Mouse (Mus musculus) midbrain, postnatal 0 days (tissue): ENCODE measurements at regions not wholly inside any gene's neighbourhood (a gene's known extent, or its start where the extent isn't known, plus 50 kb on each side); places are given as distances from the start of the nearest gene placed in this dataset.

Experiments used
- ATAC-seq: fragments of 200-750 bp; cut with Nextera tagmentation; 2 replicates; pipeline ENCODE4 v1.8.0; 2017; ENCODE audit warnings: moderate number of reproducible peaks, mild to moderate bottlenecking, moderate TSS enrichment, moderate library complexity; ENCODE audit not compliant: low FRiP score
- DNase-seq: peaks from one replicate; pipeline ENCODE4 v3.0.0-alpha.2; 2015; ENCODE audit warnings: low spot score
- H3K27ac ChIP-seq: fragments of 300-500 bp; sonication (generic); 2 replicates; pipeline ENCODE4 v1.5.1; 2014; ENCODE audit warnings: low read depth, mild to moderate bottlenecking, low read length, mixed read lengths
- H3K27me3 ChIP-seq: fragments of 300-500 bp; sonication (generic); 2 replicates; pipeline ENCODE4 v1.6.1; 2014; ENCODE audit warnings: low read length, control low read depth, mixed read lengths; ENCODE audit not compliant: insufficient read depth
- H3K36me3 ChIP-seq: fragments of 300-500 bp; sonication (generic); 2 replicates; pipeline ENCODE4 v1.6.1; 2014; ENCODE audit warnings: low read length, control low read depth, mixed read lengths; ENCODE audit not compliant: insufficient read depth
- H3K4me1 ChIP-seq: fragments of 300-500 bp; sonication (generic); 2 replicates; pipeline ENCODE4 v1.6.1; 2014; ENCODE audit warnings: mild to moderate bottlenecking, control low read depth, antibody characterized with exemption, low read length, mixed read lengths; ENCODE audit not compliant: insufficient read depth
- H3K4me2 ChIP-seq: fragments of 300-500 bp; sonication (generic); 2 replicates; pipeline ENCODE4 v1.6.1; 2014; ENCODE audit warnings: low read depth, mild to moderate bottlenecking, low read length, mixed read lengths; ENCODE audit not compliant: poor library complexity, severe bottlenecking
- H3K4me3 ChIP-seq: fragments of 300-500 bp; sonication (generic); 2 replicates; pipeline ENCODE4 v1.5.1; 2014; ENCODE audit warnings: low read depth, mild to moderate bottlenecking, low read length, moderate library complexity
- H3K9ac ChIP-seq: fragments of 300-500 bp; sonication (generic); replicated peaks from 2 replicates; pipeline ENCODE4 v1.6.1; 2014; ENCODE audit warnings: mild to moderate bottlenecking, low read length, moderate library complexity, mixed read lengths; ENCODE audit not compliant: poor library complexity, severe bottlenecking
- H3K9me3 ChIP-seq: fragments of 300-500 bp; sonication (generic); 2 replicates; pipeline ENCODE4 v1.6.1; 2016; ENCODE audit warnings: low read length, control low read depth
- CTCF ChIP-seq: IDR thresholded peaks from 2 replicates; pipeline ENCODE4 v1.5.1; 2016; ENCODE audit warnings: antibody characterized with exemption, mild to moderate bottlenecking
- WGBS: fragments of 180-500 bp; shearing (Covaris S2); extraction: QIAGEN DNeasy Blood & Tissue Kit; methylation state at CpG from one replicate; pipeline ENCODE4 v1.1.7; 2014; 5-methylcytosine and 5-hydroxymethylcytosine counted together

GRCm38 (mm10) chr4:12543906-12544305, 372.1 kb upstream of the Fam92a start:
- TF ChIP-seq CTCF, result no peak
- ATAC-seq, result no peak
- Histone ChIP-seq H3K9ac (no peak overlapping the region), H3K36me3 (no peaks in the 10 kb centered on the region), H3K4me1 (no peaks in the 10 kb centered on the region), H3K9me3 (no peaks in the 10 kb centered on the region), H3K27me3 (no peaks in the 10 kb centered on the region), H3K4me2 (no peak overlapping the region), H3K4me3 (no peak overlapping the region), H3K27ac (no peak overlapping the region)
- DNase-seq, result no peak
- 73% methylated on average over 2 of the region's 2 CpGs for WGBS

DNA sequence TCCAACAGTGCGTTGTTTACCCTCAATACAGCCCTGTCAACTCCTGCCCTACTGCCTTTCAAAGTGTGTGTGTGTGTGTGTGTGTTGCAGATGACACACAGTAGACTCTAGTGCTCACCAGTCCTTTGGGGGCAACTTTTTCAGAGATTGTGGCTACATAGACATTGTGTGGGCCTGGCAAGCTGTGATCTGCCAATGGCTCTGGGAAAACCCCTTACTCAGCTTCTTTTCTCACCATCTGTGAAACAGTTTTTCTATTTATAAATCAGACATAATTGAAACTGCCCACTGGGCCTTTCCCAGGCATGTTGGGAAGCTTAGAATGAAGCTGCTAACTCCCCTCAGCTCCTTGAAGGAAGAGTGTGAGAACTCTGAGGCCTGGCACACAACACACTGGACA, 369.7 kb upstream of the Fam92a start:
- H3K4me3 ChIP-seq, result no peak overlapping the region
- no peak for TF ChIP-seq CTCF
- WGBS, result 90% methylated on average over 1 of the region's 1 CpGs
- ATAC-seq (no peak), DNase-seq (no peak)
- no peaks in the 10 kb centered on the region for H3K36me3 ChIP-seq
- H3K4me1 ChIP-seq, result no peaks in the 10 kb centered on the region
- no peaks in the 10 kb centered on the region for H3K27me3 ChIP-seq
- no peak overlapping the region for H3K27ac ChIP-seq
- H3K9ac ChIP-seq, result no peak overlapping the region
- no peaks in the 10 kb centered on the region for H3K9me3 ChIP-seq
- no peak overlapping the region for H3K4me2 ChIP-seq

DNA sequence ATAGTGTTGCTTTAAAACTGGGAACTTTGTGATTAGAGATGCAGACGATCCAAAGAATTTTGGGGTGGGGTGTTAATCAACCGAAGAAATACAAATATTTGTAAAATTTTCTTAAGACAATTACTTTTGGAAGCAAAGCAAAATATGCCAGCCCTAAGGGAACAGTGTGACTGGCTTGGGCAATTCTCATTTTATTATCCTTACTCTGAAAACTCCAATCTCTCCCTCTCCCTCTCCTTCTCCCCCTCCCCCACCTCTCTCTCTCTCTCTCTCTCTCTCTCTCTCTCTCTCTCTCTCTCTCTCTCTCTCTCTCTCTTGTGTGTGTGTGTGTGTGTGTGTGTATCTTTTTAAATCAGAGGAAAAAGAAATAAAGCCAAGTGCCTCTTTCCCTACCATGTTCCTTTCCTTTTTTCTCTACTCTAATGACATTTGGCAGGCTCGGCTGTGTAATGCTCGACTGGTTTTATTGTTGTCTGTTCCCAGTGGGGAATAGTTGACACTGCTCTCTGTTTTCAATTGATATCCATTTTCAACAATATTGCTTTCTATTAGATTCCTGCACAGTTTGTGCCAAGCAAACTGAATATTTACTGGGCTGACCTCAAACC, 367.5 kb upstream of the Fam92a start:
- DNase-seq, result peak; percentile 73
- Histone ChIP-seq H3K27me3 (no peaks in the 10 kb centered on the region), H3K36me3 (no peaks in the 10 kb centered on the region), H3K9me3 (no peaks in the 10 kb centered on the region), H3K4me2 (peak overlapping the region; percentile 42), H3K27ac (peak overlapping the region; percentile 70), H3K9ac (0 out of 2 replicates have a peak overlapping the region, but pooled peaks have one; percentile 24), H3K4me3 (peak overlapping the region; percentile 22; the same call in 1 of the 2 replicates), H3K4me1 (no peaks in the 10 kb centered on the region)
- no peak for ATAC-seq
- WGBS, result 13% methylated on average over 4 of the region's 4 CpGs
- TF ChIP-seq CTCF, result no peak

DNA sequence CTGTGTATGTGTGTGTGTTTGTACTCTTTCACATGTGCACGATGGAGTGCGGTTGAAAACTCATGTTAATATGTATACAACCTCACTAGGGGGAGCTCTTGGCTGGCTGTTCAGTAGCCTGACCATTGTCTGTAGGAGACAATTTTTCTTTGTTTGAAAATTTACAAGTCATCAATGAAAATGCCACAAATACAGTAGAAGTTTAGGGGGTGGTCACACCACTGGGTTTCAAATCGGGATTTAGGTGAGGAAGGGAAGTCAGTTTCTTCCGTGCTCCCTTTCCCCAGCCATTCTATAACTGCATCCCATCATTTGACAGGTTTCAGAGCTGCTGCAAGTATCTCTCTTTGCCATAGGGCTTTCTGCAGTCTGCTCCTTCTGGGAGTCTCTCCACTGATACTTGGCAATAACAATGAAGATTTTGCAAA, 366.9 kb upstream of the Fam92a start:
- Histone ChIP-seq H3K27me3 (no peaks in the 10 kb centered on the region), H3K4me1 (no peaks in the 10 kb centered on the region), H3K9ac (0 out of 2 replicates have a peak overlapping the region, but pooled peaks have one; percentile 24), H3K4me3 (peak overlapping the region; percentile 22; the same call in 1 of the 2 replicates), H3K27ac (peak overlapping the region; percentile 70), H3K4me2 (peak overlapping the region; percentile 42), H3K9me3 (no peaks in the 10 kb centered on the region), H3K36me3 (no peaks in the 10 kb centered on the region)
- ATAC-seq (peak; percentile 85), DNase-seq (peak; percentile 91)
- peak; percentile 87 for TF ChIP-seq CTCF
- 2% methylated on average over 4 of the region's 4 CpGs for WGBS

DNA sequence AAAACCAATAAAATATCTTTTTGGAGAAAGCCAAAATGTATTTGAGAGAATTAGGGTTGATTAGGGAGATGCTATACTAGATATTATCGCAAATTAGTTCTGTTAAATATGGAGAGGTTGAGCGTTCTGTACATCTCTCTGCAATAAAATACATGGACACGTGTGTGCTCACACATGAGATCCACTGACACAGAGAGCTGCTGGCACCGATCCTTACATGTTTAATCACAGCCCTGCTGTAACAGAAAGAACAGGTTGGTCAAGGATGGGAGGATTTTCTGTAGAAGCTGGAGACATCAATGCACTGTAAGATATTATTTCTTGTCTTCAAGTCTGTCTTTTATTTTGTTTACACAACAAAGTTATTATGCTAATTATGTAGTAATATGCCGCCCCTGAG, 366.2 kb upstream of the Fam92a start:
- WGBS, result 43% methylated on average over 5 of the region's 5 CpGs
- Histone ChIP-seq H3K27me3 (no peaks in the 10 kb centered on the region), H3K4me1 (no peaks in the 10 kb centered on the region), H3K36me3 (no peaks in the 10 kb centered on the region), H3K4me2 (no peak overlapping the region), H3K4me3 (no peak overlapping the region), H3K9me3 (no peaks in the 10 kb centered on the region), H3K9ac (no peak overlapping the region), H3K27ac (peak overlapping the region; percentile 70)
- DNase-seq (no peak), ATAC-seq (no peak)
- TF ChIP-seq CTCF, result no peak

GRCm38 (mm10) chr4:12534151-12534550, 362.3 kb upstream of the Fam92a start:
- WGBS, result 20% methylated on average over 2 of the region's 2 CpGs
- ATAC-seq, result no peak
- Histone ChIP-seq H3K27me3 (no peaks in the 10 kb centered on the region), H3K36me3 (no peaks in the 10 kb centered on the region), H3K27ac (no peak overlapping the region), H3K9me3 (no peaks in the 10 kb centered on the region), H3K4me1 (no peaks in the 10 kb centered on the region), H3K9ac (no peak overlapping the region), H3K4me2 (no peak overlapping the region), H3K4me3 (no peak overlapping the region)
- DNase-seq, result no peak
- no peak for TF ChIP-seq CTCF
